Mouse (Mus musculus) bone marrow, adult 2 months (tissue): ENCODE measurements at regions not wholly inside any gene's neighbourhood (a gene's known extent, or its start where the extent isn't known, plus 50 kb on each side); places are given as distances from the start of the nearest gene placed in this dataset.

Source experiments
- CTCF ChIP-seq: fragments of 200-500 bp; IDR thresholded peaks from 2 replicates; pipeline ENCODE4 v1.5.1; 2011; ENCODE audit warnings: low read length, control low read depth; ENCODE audit not compliant: control insufficient read depth, insufficient read depth
- POLR2A ChIP-seq: fragments of 200-500 bp; IDR thresholded peaks from 2 replicates; pipeline ENCODE4 v1.6.1; 2011; ENCODE audit warnings: low read depth, mild to moderate bottlenecking, control low read depth, low read length, borderline replicate concordance; ENCODE audit not compliant: control insufficient read depth

DNA sequence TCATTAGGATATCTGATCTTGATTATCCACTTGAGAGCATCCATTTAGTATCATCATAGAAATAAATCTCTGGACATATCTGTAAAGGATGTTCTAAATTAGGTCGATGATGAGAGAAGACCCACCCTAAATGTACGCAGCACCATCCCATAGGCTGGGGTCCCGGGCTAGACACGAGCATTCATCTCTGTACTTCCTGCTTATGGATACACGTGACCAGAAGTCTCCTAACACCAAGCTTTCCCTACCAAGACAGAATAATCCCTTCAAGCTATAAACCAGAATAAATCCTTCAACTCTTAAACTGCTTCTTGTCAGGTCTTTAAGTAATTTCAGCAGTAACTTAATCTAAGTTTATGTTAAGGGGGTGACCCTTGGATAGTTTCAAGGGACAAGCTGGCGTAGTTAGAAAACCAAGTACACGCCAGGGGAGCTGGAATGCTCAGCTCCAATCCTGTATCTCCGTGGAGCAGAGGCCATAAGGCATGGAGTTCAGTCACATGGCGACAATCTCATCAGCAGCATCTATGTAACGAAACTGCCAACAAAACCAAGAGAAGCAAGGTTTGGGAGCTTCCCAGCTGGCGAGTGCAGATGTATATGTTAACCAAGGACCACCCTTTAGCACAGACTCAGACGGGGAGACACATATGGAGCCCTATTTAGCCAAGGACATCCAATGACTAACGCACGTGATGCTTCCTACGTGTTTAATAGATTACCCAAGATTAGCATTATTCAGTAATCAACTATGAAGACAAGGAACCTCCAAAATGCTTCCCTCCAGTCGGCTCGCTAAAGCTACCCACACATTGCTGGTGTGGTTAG, 76.3 kb upstream of the Spdye4c start:
- TF ChIP-seq CTCF: no peak
- no peak for TF ChIP-seq POLR2A
